Mouse (Mus musculus) heart, postnatal 25 days (tissue): Measurements from ENCODE around the gene Ndufa6. TPM values are rescaled to one million over a fixed set of nuclear protein-coding genes. Genes with fewer than 3 reads are reported as not detected.
"Not testable (repeated sequence)": the region's sequence is repeated elsewhere in the genome, so short reads cannot be mapped to it uniquely, and the experiment has no call there.

Experiments
- DNase-seq: peaks from one replicate; pipeline ENCODE4 v3.0.0; 2022; ENCODE audit warnings: low spot score
- intact Hi-C: fragments of 180-260 bp; cut with DNase I; formaldehyde crosslinking; loops from one replicate; pipeline ENCODE4 v1.15.1; 2025
- total RNA-seq, 2 experiments: library from RNA; stranded (reverse); gene quantifications; 2 replicates each; pipeline ENCODE4 v1.2.3; 2021

Ndufa6 gene
- total RNA-seq, 2 experiments from 2014 or later = 683 to 734 TPM

GRCm38 (mm10) chr15:82372446-82372845 lies 18.3 kb upstream of the Ndufa6 start:
- intact Hi-C loops = no loop called here
- no peak for DNase-seq

- DNase-seq = no peak
- intact Hi-C loops = no loop called here
Measured at GRCm38 (mm10) chr15:82368851-82369250, 14.7 kb upstream of the Ndufa6 start.

- intact Hi-C loops = no loop called here
- no peak for DNase-seq
Measured at GRCm38 (mm10) chr15:82368146-82368545, 14.0 kb upstream of the Ndufa6 start.

- intact Hi-C loops, DNase-seq: not testable (repeated sequence)
Measured at GRCm38 (mm10) chr15:82364561-82364960, 10.4 kb upstream of the Ndufa6 start.

- intact Hi-C loops, DNase-seq: not testable (repeated sequence)
Measured at GRCm38 (mm10) chr15:82363801-82364200, 9.7 kb upstream of the Ndufa6 start.

GRCm38 (mm10) chr15:82362234-82362633 lies 8.1 kb upstream of the Ndufa6 start:
- DNase-seq = no peak
- intact Hi-C loops = no loop called here

- DNase-seq = no peak
- intact Hi-C loops = no loop called here
Measured at GRCm38 (mm10) chr15:82361459-82362018, 7.4 kb upstream of the Ndufa6 start.

- no peak for DNase-seq
- intact Hi-C loops = no loop called here
Measured at GRCm38 (mm10) chr15:82358431-82359260, 4.5 kb upstream of the Ndufa6 start.

GRCm38 (mm10) chr15:82353745-82354113 lies 393 bp downstream of the Ndufa6 start:
- DNase-seq = no peak
- intact Hi-C loops = loop anchor here (1.0 kb wide), 2 partner anchors 27 to 64 kb away; partner anchors contain the start of gene Cyp2d22

- intact Hi-C loops = no loop called here
- DNase-seq = no peak
Measured at GRCm38 (mm10) chr15:82353078-82353744, 911 bp downstream of the Ndufa6 start.

GRCm38 (mm10) chr15:82351480-82351879 lies 2.6 kb downstream of the Ndufa6 start:
- no peak for DNase-seq
- intact Hi-C loops = no loop called here

- no peak for DNase-seq
- intact Hi-C loops = no loop called here
Measured at GRCm38 (mm10) chr15:82350349-82350748, 3.8 kb downstream of the Ndufa6 start.

GRCm38 (mm10) chr15:82348999-82349341 lies 5.2 kb downstream of the Ndufa6 start:
- DNase-seq = no peak
- intact Hi-C loops = loop anchor here (5.0 kb wide), 1 partner anchor 202 kb away; the partner anchor contains the start of gene Srebf2

GRCm38 (mm10) chr15:82348258-82348998 lies 5.7 kb downstream of the Ndufa6 start:
- intact Hi-C loops = loop anchor here (5.0 kb wide), 1 partner anchor 201 kb away; the partner anchor contains the start of gene Srebf2
- no peak for DNase-seq

GRCm38 (mm10) chr15:82347852-82348251 lies 6.3 kb downstream of the Ndufa6 start:
- DNase-seq = no peak
- intact Hi-C loops = loop anchor here (5.0 kb wide), 1 partner anchor 201 kb away; the partner anchor contains the start of gene Srebf2

GRCm38 (mm10) chr15:82347303-82347676 lies 6.8 kb downstream of the Ndufa6 start:
- DNase-seq = no peak
- intact Hi-C loops = loop anchor here (5.0 kb wide), 1 partner anchor 200 kb away; the partner anchor contains the start of gene Srebf2

GRCm38 (mm10) chr15:82346580-82347302 lies 7.4 kb downstream of the Ndufa6 start:
- DNase-seq = no peak
- intact Hi-C loops = loop anchor here (5.0 kb wide), 1 partner anchor 199 kb away; the partner anchor contains the start of gene Srebf2

- DNase-seq = peak; percentile 95
- intact Hi-C loops = loop anchor here (5.0 kb wide), 1 partner anchor 199 kb away; the partner anchor contains the start of gene Srebf2
Measured at GRCm38 (mm10) chr15:82345820-82346470, 8.2 kb downstream of the Ndufa6 start.

- intact Hi-C loops = loop anchor here (5.0 kb wide), 1 partner anchor 198 kb away; the partner anchor contains the start of gene Srebf2
- no peak for DNase-seq
Measured at GRCm38 (mm10) chr15:82344971-82345370, 9.2 kb downstream of the Ndufa6 start.
